Mouse (Mus musculus): ENCODE data around the gene Sh3rf3. TPM values are rescaled to one million over a fixed set of nuclear protein-coding genes. Genes with fewer than 3 reads are reported as not detected.

Gene Sh3rf3
- polyA plus RNA-seq, 1 experiment from 2014 or later = 2.4 TPM

DNA sequence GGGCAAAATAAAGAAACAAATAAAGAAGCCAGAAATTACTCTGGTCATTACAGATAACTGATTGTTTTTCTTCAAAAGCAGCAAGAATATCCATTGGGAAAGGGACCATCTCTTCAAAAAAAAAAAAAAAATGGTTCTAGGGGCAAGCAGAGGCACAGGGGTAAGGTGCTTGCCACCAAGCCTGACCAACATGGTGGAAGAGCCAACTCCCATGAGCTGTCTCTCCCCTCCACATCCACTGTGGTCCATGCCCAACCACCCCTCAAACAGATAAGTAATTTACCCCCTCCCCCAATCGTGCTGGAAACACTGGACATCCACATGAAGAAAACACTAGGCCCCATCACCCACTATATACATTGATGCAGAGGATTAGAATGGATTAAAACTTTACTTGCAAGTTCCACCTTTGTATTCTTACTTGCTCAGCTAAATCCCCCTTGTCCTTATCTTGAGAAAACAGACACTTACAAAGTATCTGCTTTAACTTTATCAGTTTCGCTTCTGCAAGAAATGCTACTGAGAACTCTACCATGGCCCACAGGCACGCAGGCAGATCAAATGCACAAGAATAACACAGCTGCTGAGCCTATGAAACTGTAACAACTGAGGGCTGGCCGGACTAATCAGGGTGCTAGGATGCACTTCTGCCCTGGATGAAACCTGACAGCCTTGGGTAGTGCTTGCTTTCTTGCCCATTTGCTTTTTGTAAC, 349.2 kb downstream of the Sh3rf3 start:
- Histone ChIP-seq H3K36me3 (peaks cover 9% of the 10 kb centered on the region; the same call in 1 of the 2 replicates), H3K4me3 (no peak overlapping the region), H3K4me1 (no peaks in the 10 kb centered on the region), H3K27ac (no peak overlapping the region), H3K9me3 (no peaks in the 10 kb centered on the region), H3K9ac (no peak overlapping the region), H3K27me3 (no peaks in the 10 kb centered on the region), H3K4me2 (no peak overlapping the region)
- no peak for ATAC-seq (ENCODE audit: borderline replicate concordance, extremely low read depth, low FRiP score, low TSS enrichment)
- 45% methylated on average over 4 of the region's 4 CpGs for WGBS

DNA sequence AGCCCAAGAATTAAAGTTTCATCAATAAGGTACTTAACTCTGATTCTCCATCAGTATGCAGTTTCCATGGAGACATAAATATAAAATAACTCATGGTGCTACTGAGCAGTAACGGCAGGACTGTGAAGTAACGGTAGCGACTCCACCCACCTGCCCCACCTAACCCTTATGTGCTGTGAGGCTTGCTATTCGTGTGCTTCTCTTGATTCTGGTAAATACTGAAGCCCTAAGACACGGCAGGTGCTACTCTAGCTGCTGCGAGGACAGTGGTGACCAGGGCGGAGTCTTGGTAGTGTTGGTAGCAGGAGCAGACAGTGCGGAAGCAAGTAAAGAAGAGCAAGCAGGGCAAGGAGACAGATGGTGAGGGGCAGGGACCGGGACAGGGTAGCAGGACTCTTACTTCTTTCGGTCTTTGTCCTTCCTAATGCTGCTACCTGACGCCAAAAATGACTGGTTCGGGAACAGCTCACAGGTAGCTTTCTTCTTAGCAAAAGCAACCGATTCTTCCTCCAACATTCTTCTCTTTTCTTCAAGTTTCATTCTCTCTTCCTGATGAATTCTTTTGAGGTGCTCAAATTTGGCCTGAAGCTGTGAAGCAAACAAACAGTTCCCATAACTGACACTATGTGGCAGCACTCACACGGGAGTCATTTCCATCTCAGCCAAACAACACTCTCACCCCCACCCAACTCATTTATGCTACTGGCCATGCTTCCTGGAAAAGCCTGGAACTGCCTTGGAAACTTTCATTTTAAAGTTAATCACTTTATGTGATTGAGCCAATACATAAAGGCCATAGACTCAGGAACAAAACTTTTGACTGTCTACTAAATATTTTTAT, 353.2 kb downstream of the Sh3rf3 start:
- no peak overlapping the region for H3K4me2 ChIP-seq
- H3K4me3 ChIP-seq = no peak overlapping the region
- no peak overlapping the region for H3K9ac ChIP-seq
- H3K9me3 ChIP-seq = no peaks in the 10 kb centered on the region
- no peak for ATAC-seq (ENCODE audit: borderline replicate concordance, extremely low read depth, low FRiP score, low TSS enrichment)
- H3K4me1 ChIP-seq = no peaks in the 10 kb centered on the region
- no peaks in the 10 kb centered on the region for H3K27me3 ChIP-seq
- H3K36me3 ChIP-seq = peaks cover 12% of the 10 kb centered on the region; the same call in 1 of the 2 replicates
- H3K27ac ChIP-seq = no peak overlapping the region
- 53% methylated on average over 14 of the region's 14 CpGs for WGBS

GRCm38 (mm10) chr10:59171042-59171441, 357.9 kb downstream of the Sh3rf3 start:
- H3K4me2 ChIP-seq = no peak overlapping the region
- H3K4me3 ChIP-seq = no peak overlapping the region
- no peaks in the 10 kb centered on the region for H3K4me1 ChIP-seq
- H3K27me3 ChIP-seq = no peaks in the 10 kb centered on the region
- WGBS = 61% methylated on average over 3 of the region's 3 CpGs
- H3K27ac ChIP-seq = no peak overlapping the region
- no peak for ATAC-seq (ENCODE audit: borderline replicate concordance, extremely low read depth, low FRiP score, low TSS enrichment)
- no peak overlapping the region for H3K9ac ChIP-seq
- peaks cover 9% of the 10 kb centered on the region; the same call in 1 of the 2 replicates for H3K36me3 ChIP-seq
- no peaks in the 10 kb centered on the region for H3K9me3 ChIP-seq

DNA sequence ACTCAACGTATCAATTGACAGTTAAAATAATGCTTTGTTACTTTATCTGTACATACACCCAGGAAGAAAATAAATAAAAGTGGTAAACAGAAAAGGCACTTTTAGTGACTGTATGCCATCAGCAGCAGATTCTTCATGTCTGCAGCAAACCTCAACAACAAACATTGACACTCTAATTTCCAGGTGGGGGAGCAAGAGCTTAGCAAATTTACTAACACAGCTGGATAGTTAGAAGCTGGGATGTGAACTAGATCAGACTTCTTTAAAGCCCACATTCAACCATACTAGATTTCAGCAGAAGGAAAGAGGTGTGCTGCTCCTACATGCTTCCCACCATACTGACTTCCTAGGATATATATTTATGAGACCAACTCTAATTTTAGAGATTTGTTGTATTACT, 359.4 kb downstream of the Sh3rf3 start:
- Histone ChIP-seq H3K4me2 (no peak overlapping the region), H3K9me3 (no peaks in the 10 kb centered on the region), H3K4me1 (no peaks in the 10 kb centered on the region), H3K36me3 (peaks cover 12% of the 10 kb centered on the region; the same call in 1 of the 2 replicates), H3K27me3 (no peaks in the 10 kb centered on the region), H3K9ac (no peak overlapping the region), H3K27ac (no peak overlapping the region), H3K4me3 (no peak overlapping the region)
- no peak for ATAC-seq (ENCODE audit: borderline replicate concordance, extremely low read depth, low FRiP score, low TSS enrichment)
- 69% methylated on average over 1 of the region's 1 CpGs for WGBS

DNA sequence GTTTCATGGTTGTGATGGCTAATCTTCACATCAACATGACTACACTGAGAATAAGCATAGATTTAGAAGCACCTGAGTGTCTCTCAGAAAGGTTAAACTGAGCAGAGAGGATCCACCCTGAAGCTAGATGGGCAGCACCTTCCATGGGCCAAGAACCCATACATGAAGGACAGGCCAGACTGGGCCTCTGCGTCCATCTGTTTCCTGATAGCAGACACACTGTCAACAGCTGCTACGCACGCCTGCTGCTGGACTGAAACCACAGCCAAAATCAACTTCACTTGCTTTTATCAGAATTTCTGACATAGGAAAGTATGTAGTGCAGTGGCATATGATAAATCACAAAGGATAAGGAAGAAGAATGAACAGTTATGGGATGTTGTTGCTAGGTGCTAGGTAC, 366.5 kb downstream of the Sh3rf3 start:
- no peaks in the 10 kb centered on the region for H3K27me3 ChIP-seq
- no peak overlapping the region for H3K4me2 ChIP-seq
- no peaks in the 10 kb centered on the region for H3K9me3 ChIP-seq
- no peaks in the 10 kb centered on the region for H3K4me1 ChIP-seq
- no peak overlapping the region for H3K9ac ChIP-seq
- ATAC-seq (ENCODE audit: borderline replicate concordance, extremely low read depth, low FRiP score, low TSS enrichment) = no peak
- H3K27ac ChIP-seq = no peak overlapping the region
- no peak overlapping the region for H3K4me3 ChIP-seq
- 38% methylated on average over 3 of the region's 3 CpGs for WGBS
- H3K36me3 ChIP-seq = peaks cover 15% of the 10 kb centered on the region

GRCm38 (mm10) chr10:59182306-59182705, 369.1 kb downstream of the Sh3rf3 start:
- H3K9me3 ChIP-seq = no peaks in the 10 kb centered on the region
- no peak for ATAC-seq (ENCODE audit: borderline replicate concordance, extremely low read depth, low FRiP score, low TSS enrichment)
- WGBS = 54% methylated on average over 3 of the region's 3 CpGs
- no peak overlapping the region for H3K4me2 ChIP-seq
- no peaks in the 10 kb centered on the region for H3K27me3 ChIP-seq
- no peak overlapping the region for H3K9ac ChIP-seq
- H3K36me3 ChIP-seq = peaks cover 7% of the 10 kb centered on the region
- no peak overlapping the region for H3K4me3 ChIP-seq
- no peak overlapping the region for H3K27ac ChIP-seq
- no peaks in the 10 kb centered on the region for H3K4me1 ChIP-seq

Small RNAs within 50 kb of the gene (microRNA-seq; reads per million reads assigned to microRNA genes)
- not detected for gene Gm27672

Other genes starting within 250 kb of the Sh3rf3 start
- gene Edar, start 137.7 kb upstream of the Sh3rf3 start, polyA plus RNA-seq (2015; fragmentation: Nextera tagmentation; extraction: Ambion mirVana) = 0.35 and 0.40 TPM in 2 replicates
- not detected in 2 replicates for gene Gm17542, start 95.1 kb upstream of the Sh3rf3 start, polyA plus RNA-seq (2015; fragmentation: Nextera tagmentation; extraction: Ambion mirVana)

Data from lung, embryonic 15.5 days (tissue).